12 mouse cellular contexts compared by ENCODE assay signal in genomic region chr16:97002189-97002588, GRCm38 (mm10).
DNase-seq lines count a peak whose midpoint lies in the region; ATAC-seq and TF ChIP-seq lines count a peak whose summit lies in the region.
"Had no signal": no experiment of that assay in that cellular context is flagged by ENCODE, and none has a peak within 500 bp of the region (broad histone marks: within the 10 kb centered on the region; RNA-seq: fewer than 3 reads in every experiment).

No protein-coding gene starts in this region.

- peak overlapping the region; percentile 66; the same call in 1 of the 2 replicates for H3K27ac ChIP-seq in forebrain, postnatal 0 days (ENCODE audit: low read depth, low read length)
- H3K27ac ChIP-seq in layer of hippocampus, adult 2 months = peak overlapping the region; percentile 3; the same call in 1 of the 2 replicates
- H3K27ac ChIP-seq: embryonic facial prominence, embryonic 12.5 days had no signal

- H3K4me2 ChIP-seq in forebrain, postnatal 0 days (ENCODE audit: low read depth) = no peak overlapping the region
- H3K4me2 ChIP-seq: embryonic facial prominence, embryonic 12.5 days had no signal

- ATAC-seq in forebrain, postnatal 0 days = peak; percentile 51
- no peak for ATAC-seq in erythroid progenitor cell, adult 5-6 weeks (replicated peaks; ENCODE audit: low FRiP score, poor library complexity, severe bottlenecking)
- ATAC-seq in CD4-positive, CD25-positive, alpha-beta regulatory T cell, adult 4 months = no peak

- no peaks in the 10 kb centered on the region for H3K9me3 ChIP-seq in forebrain, postnatal 0 days (ENCODE audit: low read length)
- H3K9me3 ChIP-seq: embryonic facial prominence, embryonic 12.5 days had no signal

- peak; percentile 92 for DNase-seq in brain, adult 2 months (ENCODE audit: low read depth, low spot score)
- peak; percentile 49 for DNase-seq in forebrain, postnatal 0 days
- peak; percentile 74 to 82 for DNase-seq in layer of hippocampus, adult 2 months (ENCODE audit: low spot score in 2 of 2)
- peak; percentile 75 to 94 for DNase-seq in left cerebral cortex, postnatal 25 days (ENCODE audit: low spot score in 2 of 2)
- no peak for DNase-seq in gastrocnemius, postnatal 25 days
- DNase-seq in ovary, postnatal 36 days (ENCODE audit: low spot score) = no peak
- DNase-seq: gastrocnemius, postnatal 14 days; heart, postnatal 14 days; lung, adult 2 months had no signal

- no peak for TF ChIP-seq CTCF in forebrain, postnatal 0 days (IDR thresholded peaks at IDR 0.05; ENCODE audit: low read depth)
- no peak for TF ChIP-seq CTCF in layer of hippocampus, adult 2 months (conservative IDR thresholded peaks at IDR 0.05)

- 37% methylated on average over 3 of the region's 3 CpGs for WGBS in forebrain, postnatal 0 days

- no peaks in the 10 kb centered on the region for H3K27me3 ChIP-seq in forebrain, postnatal 0 days (ENCODE audit: insufficient read depth, low read length)
- H3K27me3 ChIP-seq: embryonic facial prominence, embryonic 12.5 days had no signal

- intact Hi-C loops in left cerebral cortex, postnatal 25 days (cut with DNase I) = loop anchor here (5.0 to 10.0 kb wide), 4 partner anchors 90 to 307 kb away; no protein-coding TSS in a partner anchor

- no peak overlapping the region for H3K4me3 ChIP-seq in forebrain, postnatal 0 days (ENCODE audit: low read depth, low read length)
- no peak overlapping the region for H3K4me3 ChIP-seq in layer of hippocampus, adult 2 months
- H3K4me3 ChIP-seq: embryonic facial prominence, embryonic 12.5 days had no signal

- peak overlapping the region; percentile 19; the same call in 1 of the 2 replicates for H3K9ac ChIP-seq in forebrain, postnatal 0 days
- H3K9ac ChIP-seq: embryonic facial prominence, embryonic 12.5 days had no signal

- H3K36me3 ChIP-seq in forebrain, postnatal 0 days (ENCODE audit: insufficient read depth) = no peaks in the 10 kb centered on the region
- H3K36me3 ChIP-seq: embryonic facial prominence, embryonic 12.5 days had no signal

- peaks cover 19% of the 10 kb centered on the region for H3K4me1 ChIP-seq in forebrain, postnatal 0 days (ENCODE audit: insufficient read depth)
- H3K4me1 ChIP-seq: embryonic facial prominence, embryonic 12.5 days had no signal

Comparison
In these comparisons a context has a peak if more than half of its experiments do, and no peak if none do; other contexts are left out.
1. DNase-seq: peak in brain, adult 2 months (single experiment), forebrain, postnatal 0 days (single experiment), layer of hippocampus, adult 2 months (2 of 2) and left cerebral cortex, postnatal 25 days (2 of 2); none in gastrocnemius, postnatal 25 days (single experiment) and ovary, postnatal 36 days (single experiment).